Mouse (Mus musculus) 3134 (cell line): ENCODE results near the gene Fam83e.

Experiments
- DNase-seq: peaks from one replicate; pipeline ENCODE4 v3.0.0-alpha.2; 2011; ENCODE audit warnings: low spot score; ENCODE audit not compliant: insufficient read length; ENCODE audit errors: extremely low read depth

Gene Fam83e

GRCm38 (mm10) chr7:45720413-45721233, at the start of gene Fam83e:
TSS of gene Fam83e (plus strand) at chr7:45721212.
- DNase-seq: no peak

GRCm38 (mm10) chr7:45677627-45678295, 43.3 kb upstream of the Fam83e start:
- no peak for DNase-seq

- peak; percentile 60 for DNase-seq
These were observed 42.5 kb upstream of the Fam83e start for GRCm38 (mm10) chr7:45678513-45678912.

GRCm38 (mm10) chr7:45679966-45680621, 40.9 kb upstream of the Fam83e start:
- DNase-seq: peak; percentile 73

GRCm38 (mm10) chr7:45681046-45681736, 39.8 kb upstream of the Fam83e start:
- no peak for DNase-seq

- DNase-seq: peak; percentile 69
These were observed 38.6 kb upstream of the Fam83e start for GRCm38 (mm10) chr7:45682144-45683126.

GRCm38 (mm10) chr7:45683396-45684050, 37.5 kb upstream of the Fam83e start, which contains the start of gene Ntn5:
TSS of gene Ntn5 (plus strand) at chr7:45684022.
- DNase-seq: no peak

GRCm38 (mm10) chr7:45685811-45686210, 35.2 kb upstream of the Fam83e start:
- DNase-seq: no peak

GRCm38 (mm10) chr7:45686841-45687240, 34.2 kb upstream of the Fam83e start:
- DNase-seq: no peak

GRCm38 (mm10) chr7:45689099-45689498, 31.9 kb upstream of the Fam83e start:
- DNase-seq: no peak

GRCm38 (mm10) chr7:45689800-45690199, 31.2 kb upstream of the Fam83e start:
- no peak for DNase-seq

- DNase-seq: no peak
These were observed 28.6 kb upstream of the Fam83e start for GRCm38 (mm10) chr7:45692364-45692763.

GRCm38 (mm10) chr7:45693921-45694591, 27.0 kb upstream of the Fam83e start, which contains the start of gene Sec1:
TSS of gene Sec1 (minus strand) at chr7:45694402.
- no peak for DNase-seq

GRCm38 (mm10) chr7:45695098-45695497, 25.9 kb upstream of the Fam83e start:
- no peak for DNase-seq

GRCm38 (mm10) chr7:45697894-45698293, 23.1 kb upstream of the Fam83e start:
- DNase-seq: no peak

- no peak for DNase-seq
These were observed 21.4 kb upstream of the Fam83e start, which contains the start of gene Car11 for GRCm38 (mm10) chr7:45699523-45700141. TSS of gene Car11 (plus strand) at chr7:45699843.

- DNase-seq: peak; percentile 64
These were observed 20.6 kb upstream of the Fam83e start for GRCm38 (mm10) chr7:45700301-45701015.
